Mouse (Mus musculus) kidney, postnatal 0 days (tissue): Measurements from ENCODE around the gene Cox7b. TPM values are rescaled to one million over a fixed set of nuclear protein-coding genes. Genes with fewer than 3 reads are reported as not detected.

Experiments used
- ATAC-seq: fragments of 200-750 bp; cut with Nextera tagmentation; replicated peaks from 2 replicates; pipeline ENCODE4 v1.8.0; 2017; ENCODE audit warnings: low read depth, moderate number of reproducible peaks, moderate TSS enrichment, moderate library complexity; ENCODE audit not compliant: low FRiP score
- DNase-seq: peaks from one replicate; pipeline ENCODE4 v3.0.0-alpha.2; 2016; ENCODE audit warnings: low spot score
- H3K27ac ChIP-seq: fragments of 300-500 bp; sonication (generic); 2 replicates; pipeline ENCODE4 v1.5.1; 2014; ENCODE audit warnings: mild to moderate bottlenecking
- H3K27me3 ChIP-seq: fragments of 300-500 bp; sonication (generic); 2 replicates; pipeline ENCODE4 v1.6.1; 2014; ENCODE audit warnings: low read length, mixed read lengths; ENCODE audit not compliant: insufficient read depth
- H3K36me3 ChIP-seq: fragments of 300-500 bp; sonication (generic); 2 replicates; pipeline ENCODE4 v1.6.1; 2014; ENCODE audit warnings: low read length, mixed read lengths; ENCODE audit not compliant: insufficient read depth
- H3K4me1 ChIP-seq: fragments of 300-500 bp; sonication (generic); replicated peaks from 2 replicates; pipeline ENCODE4 v1.6.1; 2014; ENCODE audit warnings: antibody characterized with exemption, low read length, mixed read lengths; ENCODE audit not compliant: insufficient read depth
- H3K4me2 ChIP-seq: fragments of 300-500 bp; sonication (generic); 2 replicates; pipeline ENCODE4 v1.6.1; 2014; ENCODE audit warnings: mild to moderate bottlenecking, low read length, moderate library complexity, mixed read lengths
- H3K4me3 ChIP-seq: fragments of 300-500 bp; sonication (generic); replicated peaks from 2 replicates; pipeline ENCODE4 v1.5.1; 2014; ENCODE audit warnings: low read depth, low read length
- H3K9ac ChIP-seq: fragments of 300-500 bp; sonication (generic); 2 replicates; pipeline ENCODE4 v1.6.1; 2014; ENCODE audit warnings: low read depth, low read length
- H3K9me3 ChIP-seq: fragments of 300-500 bp; sonication (generic); replicated peaks from 2 replicates; pipeline ENCODE4 v1.6.1; 2016; ENCODE audit warnings: low read length, inconsistent platforms, mixed read lengths
- CTCF ChIP-seq: IDR thresholded peaks from 2 replicates; pipeline ENCODE4 v1.5.1; 2016; ENCODE audit warnings: antibody characterized with exemption, low read depth, mild to moderate bottlenecking, moderate library complexity
- WGBS: fragments of 180-500 bp; shearing (Covaris S2); extraction: QIAGEN DNeasy Blood & Tissue Kit; methylation state at CpG from one replicate; pipeline ENCODE4 v1.1.7; 2014; 5-methylcytosine and 5-hydroxymethylcytosine counted together
- polyA plus RNA-seq: library from polyadenylated mRNA; unstranded; fragments of >200 nt; fragmentation: Nextera tagmentation; extraction: Ambion mirVana; gene quantifications from 2 replicates; pipeline ENCODE4 v1.2.1, GENCODE M21; 2015

Gene Cox7b
- polyA plus RNA-seq, 1 experiment from 2014 or later, result 861 TPM

- Histone ChIP-seq H3K27me3 (no peaks in the 10 kb centered on the region), H3K36me3 (no peaks in the 10 kb centered on the region), H3K4me3 (no peak overlapping the region), H3K4me2 (no peak overlapping the region), H3K9ac (no peak overlapping the region), H3K9me3 (no peaks in the 10 kb centered on the region), H3K4me1 (no peaks in the 10 kb centered on the region), H3K27ac (no peak overlapping the region)
- 51% methylated on average over 2 of the region's 2 CpGs for WGBS
- TF ChIP-seq CTCF, result no peak
- ATAC-seq (no peak), DNase-seq (no peak)
These were observed 20.2 kb downstream of the Cox7b start for GRCm38 (mm10) chrX:106035727-106036126.

- Histone ChIP-seq H3K9ac (no peak overlapping the region), H3K4me2 (no peak overlapping the region), H3K4me3 (no peak overlapping the region), H3K9me3 (no peaks in the 10 kb centered on the region), H3K4me1 (no peaks in the 10 kb centered on the region), H3K36me3 (no peaks in the 10 kb centered on the region), H3K27ac (no peak overlapping the region), H3K27me3 (no peaks in the 10 kb centered on the region)
- 69% methylated on average over 3 of the region's 3 CpGs for WGBS
- ATAC-seq (no peak), DNase-seq (peak; percentile 31)
- TF ChIP-seq CTCF, result no peak
These were observed 21.8 kb downstream of the Cox7b start for GRCm38 (mm10) chrX:106037185-106037752.

- no peak overlapping the region for H3K4me3 ChIP-seq
- no peaks in the 10 kb centered on the region for H3K27me3 ChIP-seq
- H3K9me3 ChIP-seq, result no peaks in the 10 kb centered on the region
- TF ChIP-seq CTCF, result no peak
- DNase-seq (peak; percentile 66), ATAC-seq (no peak)
- peak overlapping the region; percentile 54; the same call in 1 of the 2 replicates for H3K27ac ChIP-seq
- 50% methylated on average over 8 of the region's 8 CpGs for WGBS
- H3K9ac ChIP-seq, result no peak overlapping the region
- no peaks in the 10 kb centered on the region for H3K36me3 ChIP-seq
- no peaks in the 10 kb centered on the region for H3K4me1 ChIP-seq
- H3K4me2 ChIP-seq, result peak overlapping the region; percentile 1; the same call in 1 of the 2 replicates
These were observed 28.5 kb downstream of the Cox7b start for GRCm38 (mm10) chrX:106043863-106044617.

GRCm38 (mm10) chrX:106045455-106045854, 30.0 kb downstream of the Cox7b start:
- H3K36me3 ChIP-seq, result no peaks in the 10 kb centered on the region
- ATAC-seq (peak; percentile 68), DNase-seq (peak; percentile 80)
- H3K4me2 ChIP-seq, result no peak overlapping the region
- no peaks in the 10 kb centered on the region for H3K27me3 ChIP-seq
- TF ChIP-seq CTCF, result no peak
- H3K4me1 ChIP-seq, result no peaks in the 10 kb centered on the region
- peak overlapping the region; percentile 54 for H3K27ac ChIP-seq
- H3K4me3 ChIP-seq, result no peak overlapping the region
- no peaks in the 10 kb centered on the region for H3K9me3 ChIP-seq
- 47% methylated on average over 2 of the region's 2 CpGs for WGBS
- no peak overlapping the region for H3K9ac ChIP-seq

- H3K4me1 ChIP-seq, result no peaks in the 10 kb centered on the region
- WGBS, result 45% methylated on average over 9 of the region's 9 CpGs
- H3K9me3 ChIP-seq, result no peaks in the 10 kb centered on the region
- no peak overlapping the region for H3K4me3 ChIP-seq
- H3K27me3 ChIP-seq, result no peaks in the 10 kb centered on the region
- no peak overlapping the region for H3K9ac ChIP-seq
- peak overlapping the region; percentile 54; the same call in 1 of the 2 replicates for H3K27ac ChIP-seq
- no peak for TF ChIP-seq CTCF
- DNase-seq (no peak), ATAC-seq (no peak)
- peak overlapping the region; percentile 21; the same call in 1 of the 2 replicates for H3K4me2 ChIP-seq
- H3K36me3 ChIP-seq, result no peaks in the 10 kb centered on the region
These were observed 30.4 kb downstream of the Cox7b start for GRCm38 (mm10) chrX:106045928-106046327.

- H3K9ac ChIP-seq, result no peak overlapping the region
- no peaks in the 10 kb centered on the region for H3K4me1 ChIP-seq
- no peaks in the 10 kb centered on the region for H3K9me3 ChIP-seq
- no peaks in the 10 kb centered on the region for H3K27me3 ChIP-seq
- WGBS, result 29% methylated on average over 1 of the region's 1 CpGs
- TF ChIP-seq CTCF, result no peak
- no peak overlapping the region for H3K4me2 ChIP-seq
- H3K36me3 ChIP-seq, result no peaks in the 10 kb centered on the region
- ATAC-seq (peak; percentile 65; the same call in 1 of the 2 replicates), DNase-seq (peak; percentile 78)
- no peak overlapping the region for H3K4me3 ChIP-seq
- 0 out of 2 replicates have a peak overlapping the region, but pooled peaks have one; percentile 42 for H3K27ac ChIP-seq
These were observed 32.7 kb downstream of the Cox7b start for GRCm38 (mm10) chrX:106048191-106048590.

Other genes with a start within 250 kb of the Cox7b start
- 125 and 141 TPM in 2 replicates for gene Atrx, start 86.3 kb upstream of the Cox7b start, polyA plus RNA-seq
- 47.4 and 50.8 TPM in 2 replicates for gene Magt1, start 3.8 kb upstream of the Cox7b start, polyA plus RNA-seq
- 20.7 and 21.0 TPM in 2 replicates for gene Atp7a, start 11.6 kb downstream of the Cox7b start, polyA plus RNA-seq
- gene Tlr13, start 127.5 kb downstream of the Cox7b start, polyA plus RNA-seq, result 0.59 and 0.62 TPM in 2 replicates
- gene Pgk1, start 171.4 kb downstream of the Cox7b start, polyA plus RNA-seq, result 280 and 296 TPM in 2 replicates
- gene Taf9b, start 205.5 kb downstream of the Cox7b start, polyA plus RNA-seq, result 11.6 and 12.1 TPM in 2 replicates
- not detected in 2 replicates for gene Fnd3c2, start 239.7 kb downstream of the Cox7b start, polyA plus RNA-seq